8 mouse cellular contexts compared by ENCODE assay signal in the genomic region with DNA sequence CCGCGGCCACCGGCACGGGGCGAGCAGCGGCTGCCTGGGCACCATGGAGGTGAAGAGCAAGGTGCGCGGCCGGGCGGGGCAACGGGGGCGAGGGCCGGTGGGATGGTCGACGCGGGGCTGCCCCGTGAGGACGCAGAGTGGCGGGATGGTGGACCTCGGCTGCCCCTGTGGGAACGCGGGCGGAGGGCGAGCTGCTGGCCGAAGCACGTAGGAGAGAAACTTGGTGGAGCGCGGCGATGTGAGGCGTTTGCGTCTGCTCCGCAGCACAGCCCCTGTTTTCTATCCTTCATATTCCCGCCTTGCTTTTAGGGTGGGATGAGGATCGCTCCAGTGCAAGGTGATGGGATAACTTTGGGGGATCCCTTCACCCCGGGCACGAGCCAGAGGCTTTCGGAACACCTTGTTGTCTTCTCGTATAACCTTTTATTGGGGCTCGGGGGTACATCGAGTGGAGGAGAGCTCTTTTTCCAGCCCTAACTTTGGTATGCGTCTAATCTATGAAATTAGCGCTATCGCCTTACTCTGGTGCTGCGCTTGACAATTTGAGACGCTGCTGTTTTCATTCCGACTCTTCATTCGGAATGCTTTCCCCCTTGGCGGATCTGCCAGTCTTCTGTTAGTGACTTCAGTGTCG. TPM values are rescaled to one million over a fixed set of nuclear protein-coding genes. Genes with fewer than 3 reads are reported as not detected.
A peak's percentile ranks its signal among the peaks of the same experiment; 100 is the strongest.
DNase-seq lines count a peak whose midpoint lies in the region; ATAC-seq and TF ChIP-seq lines count a peak whose summit lies in the region.

No protein-coding gene starts in this region.

- TF ChIP-seq CTCF in C2C12 (IDR thresholded peaks at IDR 0.05; ENCODE audit: control insufficient read depth, insufficient read depth, insufficient read length) = no peak

- H3K27me3 ChIP-seq in kidney, embryonic 16.5 days (ENCODE audit: insufficient read depth, low read length) = peaks cover 10% of the 10 kb centered on the region; the same call in 1 of the 2 replicates
- peaks cover 13% of the 10 kb centered on the region for H3K27me3 ChIP-seq in C2C12 (ENCODE audit: control insufficient read depth, insufficient read depth, insufficient read length)
- H3K27me3 ChIP-seq in hindbrain, embryonic 13.5 days = peaks cover 15% of the 10 kb centered on the region
- H3K27me3 ChIP-seq in midbrain, embryonic 15.5 days (replicated peaks) = 0 out of 2 replicates have a peak, but pooled peaks cover 3% of the 10 kb centered on the region

- H3K9ac ChIP-seq in kidney, embryonic 16.5 days (replicated peaks; ENCODE audit: low read length) = peak overlapping the region; percentile 87
- peak overlapping the region; percentile 88 for H3K9ac ChIP-seq in hindbrain, embryonic 13.5 days
- H3K9ac ChIP-seq in midbrain, embryonic 15.5 days = peak overlapping the region; percentile 83

- H3ac ChIP-seq in C2C12 (ENCODE audit: control insufficient read depth, insufficient read length, low read depth) = peak overlapping the region; percentile 49

- H3K9me3 ChIP-seq in kidney, embryonic 16.5 days (ENCODE audit: low read length) = no peaks in the 10 kb centered on the region
- no peaks in the 10 kb centered on the region for H3K9me3 ChIP-seq in hindbrain, embryonic 13.5 days
- no peaks in the 10 kb centered on the region for H3K9me3 ChIP-seq in midbrain, embryonic 15.5 days

- WGBS in kidney, embryonic 16.5 days = under 1% methylated on average over 38 of the region's 49 CpGs
- under 1% methylated on average over 49 of the region's 49 CpGs for WGBS in hindbrain, embryonic 13.5 days
- WGBS in midbrain, embryonic 15.5 days = under 1% methylated on average over 49 of the region's 49 CpGs

- H3K36me3 ChIP-seq in kidney, embryonic 16.5 days (ENCODE audit: insufficient read depth, low read length) = no peaks in the 10 kb centered on the region
- H3K36me3 ChIP-seq in C2C12 (ENCODE audit: control insufficient read depth, insufficient read depth) = no peaks in the 10 kb centered on the region
- no peaks in the 10 kb centered on the region for H3K36me3 ChIP-seq in hindbrain, embryonic 13.5 days
- H3K36me3 ChIP-seq in midbrain, embryonic 15.5 days (replicated peaks) = no peaks in the 10 kb centered on the region

- peaks cover 48% of the 10 kb centered on the region for H3K4me1 ChIP-seq in kidney, embryonic 16.5 days (ENCODE audit: insufficient read depth, low read length)
- H3K4me1 ChIP-seq in hindbrain, embryonic 13.5 days (replicated peaks) = peaks cover 27% of the 10 kb centered on the region
- H3K4me1 ChIP-seq in midbrain, embryonic 15.5 days = peaks cover 23% of the 10 kb centered on the region

- ATAC-seq in kidney, embryonic 16.5 days (ENCODE audit: low FRiP score, low TSS enrichment) = no peak; the same call in none of the 2 replicates
- no peak for ATAC-seq in hindbrain, embryonic 13.5 days (ENCODE audit: low FRiP score)
- no peak; the same call in 1 of the 2 replicates for ATAC-seq in midbrain, embryonic 15.5 days (replicated peaks)
- ATAC-seq in activated CD4-positive, CD25-positive, alpha-beta regulatory T cell, adult 4 months = no peak

- H3K79me3 ChIP-seq in C2C12 (ENCODE audit: low read depth) = no peaks in the 10 kb centered on the region

- H3K4me2 ChIP-seq in kidney, embryonic 16.5 days (replicated peaks; ENCODE audit: low read depth, low read length) = peak overlapping the region; percentile 83
- H3K4me2 ChIP-seq in hindbrain, embryonic 13.5 days = peak overlapping the region; percentile 87
- peak overlapping the region; percentile 79 for H3K4me2 ChIP-seq in midbrain, embryonic 15.5 days

- H3K4me3 ChIP-seq in kidney, embryonic 16.5 days (ENCODE audit: low read length) = peak overlapping the region; percentile 72
- H3K4me3 ChIP-seq in C2C12 (ENCODE audit: insufficient read depth, poor library complexity, severe bottlenecking) = peak overlapping the region; percentile 39
- H3K4me3 ChIP-seq in hindbrain, embryonic 13.5 days = peak overlapping the region; percentile 80
- peak overlapping the region; percentile 82 for H3K4me3 ChIP-seq in midbrain, embryonic 15.5 days

- H3K27ac ChIP-seq in kidney, embryonic 16.5 days (ENCODE audit: low read length) = peak overlapping the region; percentile 85
- H3K27ac ChIP-seq in hindbrain, embryonic 13.5 days = peak overlapping the region; percentile 94
- peak overlapping the region; percentile 96 for H3K27ac ChIP-seq in midbrain, embryonic 15.5 days

- H3K79me2 ChIP-seq in C2C12 (ENCODE audit: control insufficient read depth, insufficient read depth) = no peaks in the 10 kb centered on the region

- no peak for DNase-seq in kidney, adult 9 months
- peak; percentile 65 for DNase-seq in embryo, embryonic 10 days (ENCODE audit: low spot score)
- DNase-seq in MN1 (ENCODE audit: low spot score) = no peak

TF ChIP-seq in C2C12, 6 proteins besides CTCF, POLR2A, EP300 and RAD21:
- TF ChIP-seq USF1 (IDR thresholded peaks at IDR 0.05; ENCODE audit: low read depth) (no peak), MYOG (IDR thresholded peaks at IDR 0.05; ENCODE audit: control insufficient read depth, extremely low read depth, insufficient read length) (no peak), CEBPB (IDR thresholded peaks at IDR 0.05; ENCODE audit: low read depth) (no peak), FOSL1 (IDR thresholded peaks at IDR 0.05; ENCODE audit: insufficient read depth, low read length, poor library complexity, severe bottlenecking) (no peak), MAX (IDR thresholded peaks at IDR 0.05) (no peak), MYOD1 (IDR thresholded peaks at IDR 0.05; ENCODE audit: control insufficient read depth, insufficient read length, low read depth) (no peak)

RNA-seq across cellular contexts. Expression of a gene that starts 0.6 kb away (rescaled TPM):
- polyA plus RNA-seq in kidney, embryonic 16.5 days (2015; fragmentation: Nextera tagmentation; extraction: Ambion mirVana) = 20.0 and 23.9 TPM in 2 replicates
- 0.33 TPM for polyA plus RNA-seq in C2C12 (2012; fragmentation: generic; extraction: Trizol)
- polyA plus RNA-seq in hindbrain, embryonic 13.5 days (2015; fragmentation: Nextera tagmentation; extraction: Ambion mirVana) = 7.5 and 7.9 TPM in 2 replicates
- 7.5 TPM in 2 replicates for polyA plus RNA-seq in midbrain, embryonic 15.5 days (2015; fragmentation: Nextera tagmentation; extraction: Ambion mirVana)
- polyA plus RNA-seq in activated CD4-positive, CD25-positive, alpha-beta regulatory T cell, adult 4 months (2017; shearing (Covaris generic)) = 1 to 10 TPM in 1 of 2 experiments, under 1 TPM in 1; 0.48 to 1.1 TPM
